Mouse (Mus musculus): ENCODE data around the gene Klk1. TPM values are rescaled to one million over a fixed set of nuclear protein-coding genes. Genes with fewer than 3 reads are reported as not detected.

Klk1 gene
- polyA plus RNA-seq, 1 experiment from 2014 or later = not detected

DNA sequence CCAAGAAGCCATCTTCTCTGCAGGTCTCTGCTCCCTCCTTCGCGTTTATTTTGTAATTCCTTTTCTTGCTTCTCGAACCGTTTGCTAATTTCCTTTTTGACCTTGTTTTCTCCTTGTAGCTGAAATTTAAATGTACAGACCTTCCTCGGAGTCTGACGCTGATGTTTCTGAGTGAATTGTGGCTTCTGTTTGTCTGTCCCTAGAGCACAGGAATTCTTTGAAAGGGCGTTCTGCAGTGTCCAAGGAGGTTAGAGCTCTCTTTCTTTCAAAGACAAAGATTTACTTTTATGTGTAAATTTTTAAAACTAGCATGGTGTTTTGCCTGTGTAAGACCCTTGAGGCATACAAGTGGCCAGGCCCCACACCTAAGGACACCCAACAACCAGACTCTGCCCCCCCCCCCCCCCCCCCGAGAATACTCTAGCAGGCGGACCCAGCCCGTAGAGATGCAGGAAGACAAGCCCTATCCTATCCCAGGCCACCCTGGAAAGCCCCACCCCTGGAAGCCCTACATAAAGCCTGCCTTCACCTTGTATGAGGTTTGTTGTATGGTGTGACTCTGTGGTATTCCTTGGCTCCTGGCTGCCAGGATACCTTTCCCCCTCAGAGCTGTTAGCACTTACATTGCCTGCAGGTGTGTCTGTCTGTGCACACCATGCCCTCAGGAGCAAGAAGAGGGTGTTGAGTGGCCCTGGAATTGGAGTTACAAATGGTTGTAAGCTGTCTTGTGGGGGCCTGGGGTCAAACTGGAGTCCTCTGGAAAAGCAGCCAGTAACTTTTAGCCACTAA lies 51.5 kb downstream of the Klk1 start:
- Histone ChIP-seq H3K27ac (ENCODE audit: low read depth) (no peak overlapping the region), H3K4me3 (ENCODE audit: low read depth, low read length) (no peak overlapping the region), H3K4me1 (ENCODE audit: insufficient read depth) (no peaks in the 10 kb centered on the region), H3K9me3 (ENCODE audit: low read length) (no peaks in the 10 kb centered on the region), H3K36me3 (replicated peaks; ENCODE audit: insufficient read depth, low read length) (no peaks in the 10 kb centered on the region), H3K27me3 (ENCODE audit: insufficient read depth, low read length) (peaks cover 3% of the 10 kb centered on the region; the same call in 1 of the 2 replicates), H3K9ac (replicated peaks) (no peak overlapping the region), H3K4me2 (ENCODE audit: low read depth, low read length) (no peak overlapping the region)
- no peak for ATAC-seq
- DNase-seq = no peak
- 72% methylated on average over 8 of the region's 10 CpGs for WGBS (ENCODE audit: insufficient replicate concordance)
- TF ChIP-seq EP300 (IDR thresholded peaks at IDR 0.05; ENCODE audit: low read depth) (no peak), CTCF (IDR thresholded peaks at IDR 0.05; ENCODE audit: low read depth) (no peak)

DNA sequence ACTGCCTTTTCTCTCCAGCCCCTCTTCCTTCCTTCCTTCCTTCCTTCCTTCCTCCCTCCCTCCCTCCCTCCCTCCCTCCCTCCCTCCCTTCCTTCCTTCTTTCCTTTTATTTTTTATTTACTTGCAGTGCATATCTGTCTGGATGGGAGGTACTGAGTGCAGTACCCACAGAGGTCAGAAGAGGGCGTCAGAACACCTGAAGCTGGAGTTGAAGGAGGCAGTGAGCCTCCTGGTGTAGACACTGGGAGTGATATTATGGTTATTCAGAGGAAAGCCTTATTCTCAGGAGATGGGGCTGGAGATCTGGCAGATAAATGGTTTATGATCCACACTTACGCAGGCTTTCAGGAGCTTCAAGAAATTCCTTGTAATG lies 52.1 kb downstream of the Klk1 start:
- no peaks in the 10 kb centered on the region for H3K36me3 ChIP-seq (replicated peaks; ENCODE audit: insufficient read depth, low read length)
- DNase-seq = peak; percentile 35
- H3K4me2 ChIP-seq (ENCODE audit: low read depth, low read length) = no peak overlapping the region
- H3K27me3 ChIP-seq (ENCODE audit: insufficient read depth, low read length) = peaks cover 3% of the 10 kb centered on the region; the same call in 1 of the 2 replicates
- WGBS (ENCODE audit: insufficient replicate concordance) = 47% methylated on average over 2 of the region's 2 CpGs
- no peak for ATAC-seq
- H3K27ac ChIP-seq (ENCODE audit: low read depth) = no peak overlapping the region
- H3K4me3 ChIP-seq (ENCODE audit: low read depth, low read length) = no peak overlapping the region
- H3K9me3 ChIP-seq (ENCODE audit: low read length) = no peaks in the 10 kb centered on the region
- H3K4me1 ChIP-seq (ENCODE audit: insufficient read depth) = no peaks in the 10 kb centered on the region
- no peak overlapping the region for H3K9ac ChIP-seq (replicated peaks)
- no peak for TF ChIP-seq EP300 (IDR thresholded peaks at IDR 0.05; ENCODE audit: low read depth)
- peak; percentile 56 for TF ChIP-seq CTCF (IDR thresholded peaks at IDR 0.05; ENCODE audit: low read depth)

Other genes with a start within 250 kb of the Klk1 start
- gene Klk1b9, start 249.3 kb upstream of the Klk1 start, polyA plus RNA-seq (2015; fragmentation: Nextera tagmentation; extraction: Ambion mirVana) = not detected in 2 replicates
- gene Klk1b11, start 229.5 kb upstream of the Klk1 start, polyA plus RNA-seq (2015; fragmentation: Nextera tagmentation; extraction: Ambion mirVana) = not detected in 2 replicates
- not detected in 2 replicates for gene Klk1b26, start 213.2 kb upstream of the Klk1 start, polyA plus RNA-seq (2015; fragmentation: Nextera tagmentation; extraction: Ambion mirVana)
- gene Klk1b27, start 173.1 kb upstream of the Klk1 start, polyA plus RNA-seq (2015; fragmentation: Nextera tagmentation; extraction: Ambion mirVana) = not detected in 2 replicates
- gene Klk1b21, start 123.0 kb upstream of the Klk1 start, polyA plus RNA-seq (2015; fragmentation: Nextera tagmentation; extraction: Ambion mirVana) = not detected in 2 replicates
- not detected in 2 replicates for gene Klk1b22, start 112.7 kb upstream of the Klk1 start, polyA plus RNA-seq (2015; fragmentation: Nextera tagmentation; extraction: Ambion mirVana)
- gene Klk1b16, start 88.6 kb upstream of the Klk1 start, polyA plus RNA-seq (2015; fragmentation: Nextera tagmentation; extraction: Ambion mirVana) = not detected in 2 replicates
- gene Klk1b24, start 37.1 kb upstream of the Klk1 start, polyA plus RNA-seq (2015; fragmentation: Nextera tagmentation; extraction: Ambion mirVana) = not detected in 2 replicates
- gene Klk1b3, start 27.2 kb upstream of the Klk1 start, polyA plus RNA-seq (2015; fragmentation: Nextera tagmentation; extraction: Ambion mirVana) = not detected in 2 replicates
- 0.18 TPM in 1 of 2 replicates, not detected in the other for gene Klk1b4, start 17.9 kb upstream of the Klk1 start, polyA plus RNA-seq (2015; fragmentation: Nextera tagmentation; extraction: Ambion mirVana)
- not detected in 2 replicates for gene Klk1b5, start 9.4 kb upstream of the Klk1 start, polyA plus RNA-seq (2015; fragmentation: Nextera tagmentation; extraction: Ambion mirVana)
- not detected in 2 replicates for gene Gm36864, start 10.8 kb downstream of the Klk1 start, polyA plus RNA-seq (2015; fragmentation: Nextera tagmentation; extraction: Ambion mirVana)
- gene 1700028J19Rik, start 21.3 kb downstream of the Klk1 start, polyA plus RNA-seq (2015; fragmentation: Nextera tagmentation; extraction: Ambion mirVana) = 0.51 and 0.54 TPM in 2 replicates
- gene 2410002F23Rik, start 21.4 kb downstream of the Klk1 start, polyA plus RNA-seq (2015; fragmentation: Nextera tagmentation; extraction: Ambion mirVana) = 18.8 and 20.6 TPM in 2 replicates
- not detected in 2 replicates for gene Acp4, start 32.0 kb downstream of the Klk1 start, polyA plus RNA-seq (2015; fragmentation: Nextera tagmentation; extraction: Ambion mirVana)
- not detected in 2 replicates for gene Gm15517, start 36.1 kb downstream of the Klk1 start, polyA plus RNA-seq (2015; fragmentation: Nextera tagmentation; extraction: Ambion mirVana)
- gene Clec11a, start 81.5 kb downstream of the Klk1 start, polyA plus RNA-seq (2015; fragmentation: Nextera tagmentation; extraction: Ambion mirVana) = 1.6 and 1.8 TPM in 2 replicates
- gene Shank1, start 84.9 kb downstream of the Klk1 start, polyA plus RNA-seq (2015; fragmentation: Nextera tagmentation; extraction: Ambion mirVana) = not detected in 2 replicates
- gene Syt3, start 158.7 kb downstream of the Klk1 start, polyA plus RNA-seq (2015; fragmentation: Nextera tagmentation; extraction: Ambion mirVana) = 0.04 TPM in 1 of 2 replicates, not detected in the other
- 0.15 and 0.18 TPM in 2 replicates for gene 1700008O03Rik, start 160.5 kb downstream of the Klk1 start, polyA plus RNA-seq (2015; fragmentation: Nextera tagmentation; extraction: Ambion mirVana)
- gene Lrrc4b, start 203.7 kb downstream of the Klk1 start, polyA plus RNA-seq (2015; fragmentation: Nextera tagmentation; extraction: Ambion mirVana) = not detected in 2 replicates
- 38.9 and 44.3 TPM in 2 replicates for gene Aspdh, start 240.0 kb downstream of the Klk1 start, polyA plus RNA-seq (2015; fragmentation: Nextera tagmentation; extraction: Ambion mirVana)
- 59.7 and 63.1 TPM in 2 replicates for gene Josd2, start 242.6 kb downstream of the Klk1 start, polyA plus RNA-seq (2015; fragmentation: Nextera tagmentation; extraction: Ambion mirVana)

Measured in liver, postnatal 0 days (tissue).